Mouse (Mus musculus) liver, embryonic 14.5 days (tissue): ENCODE data around the gene Sh3bp2. TPM values are rescaled to one million over a fixed set of nuclear protein-coding genes. Genes with fewer than 3 reads are reported as not detected.
"Not testable (repeated sequence)": the region's sequence is repeated elsewhere in the genome, so short reads cannot be mapped to it uniquely, and the experiment has no call there.

Experiments
- ATAC-seq: fragments of 200-750 bp; cut with Nextera tagmentation; 2 replicates; pipeline ENCODE4 v1.8.0; 2017; ENCODE audit warnings: moderate number of reproducible peaks, mild to moderate bottlenecking, moderate library complexity; ENCODE audit not compliant: insufficient read depth
- DNase-seq, 3 experiments: peaks; one replicate each; pipeline ENCODE4 v3.0.0-alpha.2; 2012 to 2013; ENCODE audit warnings: low read depth in 3 of 3, low spot score in 3 of 3
- H3K27ac ChIP-seq: fragments of 300-500 bp; sonication (generic); 2 replicates; pipeline ENCODE4 v1.5.1; 2014; ENCODE audit warnings: moderate library complexity, mild to moderate bottlenecking, control low read depth, inconsistent platforms
- H3K27me3 ChIP-seq: fragments of 300-500 bp; sonication (generic); 2 replicates; pipeline ENCODE4 v1.6.1; 2014; ENCODE audit warnings: mild to moderate bottlenecking, low read length, moderate library complexity; ENCODE audit not compliant: control insufficient read depth, insufficient read depth
- H3K36me3 ChIP-seq: fragments of 300-500 bp; sonication (generic); replicated peaks from 2 replicates; pipeline ENCODE4 v1.6.1; 2014; ENCODE audit warnings: low read depth; ENCODE audit not compliant: control insufficient read depth, insufficient read depth
- H3K4me1 ChIP-seq, 2 experiments: fragments of 200-500 bp in 1 of 2; fragments of 300-500 bp in 1 of 2; sonication (generic) in 1 of 2; replicated peaks; 2 replicates each; pipeline ENCODE4 v1.6.1; 2012 to 2014; ENCODE audit warnings: antibody characterized with exemption in 1 of 2, inconsistent platforms in 1 of 2, low read length in 1 of 2; ENCODE audit not compliant: control insufficient read depth in 2 of 2, insufficient read depth in 2 of 2
- H3K4me2 ChIP-seq: fragments of 300-500 bp; sonication (generic); 2 replicates; pipeline ENCODE4 v1.6.1; 2014; ENCODE audit warnings: low read depth, mild to moderate bottlenecking, control low read depth, moderate library complexity
- H3K4me3 ChIP-seq, 2 experiments: fragments of 200-500 bp in 1 of 2; fragments of 300-500 bp in 1 of 2; sonication (generic) in 1 of 2; 2 replicates each; pipeline ENCODE4 v1.5.1; 2012 to 2014; ENCODE audit warnings: low read depth in 2 of 2, low read length in 2 of 2, mild to moderate bottlenecking in 2 of 2, control low read depth in 1 of 2, inconsistent platforms in 1 of 2, moderate library complexity in 1 of 2; ENCODE audit not compliant: insufficient read depth in 1 of 2
- H3K9ac ChIP-seq: fragments of 300-500 bp; sonication (generic); replicated peaks from 2 replicates; pipeline ENCODE4 v1.6.1; 2014; ENCODE audit warnings: mild to moderate bottlenecking, control low read depth, moderate library complexity
- H3K9me3 ChIP-seq: fragments of 300-500 bp; sonication (generic); 2 replicates; pipeline ENCODE4 v1.6.1; 2016; ENCODE audit warnings: low read length, mixed read lengths; ENCODE audit not compliant: control insufficient read depth
- CTCF ChIP-seq: IDR thresholded peaks from 2 replicates; pipeline ENCODE4 v1.5.1; 2016; ENCODE audit warnings: antibody characterized with exemption, low read depth, control low read depth
- EP300 ChIP-seq: IDR thresholded peaks from 2 replicates; pipeline ENCODE4 v1.6.1; 2016; ENCODE audit warnings: antibody characterized with exemption, low read depth
- WGBS: fragments of 180-500 bp; shearing (Covaris S2); extraction: QIAGEN DNeasy Blood & Tissue Kit; methylation state at CpG from one replicate; pipeline ENCODE4 v1.1.7; 2014; ENCODE audit not compliant: insufficient replicate concordance; 5-methylcytosine and 5-hydroxymethylcytosine counted together
- polyA plus RNA-seq, 2 experiments: library from polyadenylated mRNA; depleted of rRNA in 1 of 2; stranded (reverse) in 1 of 2; unstranded in 1 of 2; fragments of >200 nt; fragmentation: Nextera tagmentation in 1 of 2; extraction: Ambion mirVana in 1 of 2; gene quantifications; 2 replicates each; pipeline versions ENCODE4 v1.2.1 to v1.2.3; 2012 to 2014

Gene Sh3bp2
- polyA plus RNA-seq, 2 experiments = 4.9 to 5.2 TPM

DNA sequence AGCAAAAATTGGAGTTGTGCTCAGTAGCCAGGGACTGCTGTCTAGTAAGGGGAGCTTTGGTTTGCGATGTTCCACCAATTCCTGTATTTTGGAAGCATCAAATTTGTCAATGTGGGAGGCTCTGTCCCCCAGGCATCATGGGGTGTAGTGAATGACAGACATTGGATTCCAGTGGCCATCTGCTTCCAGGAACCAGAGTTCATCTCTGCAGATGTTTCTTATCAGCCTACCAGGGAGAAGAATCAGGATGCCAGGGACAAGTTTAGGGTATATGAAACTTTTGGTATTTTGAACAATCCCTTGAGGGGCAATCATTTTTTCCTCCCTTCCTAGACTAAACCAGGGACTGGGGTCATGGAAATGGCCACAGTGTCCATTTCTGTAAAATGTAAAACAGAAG lies 38.2 kb downstream of the Sh3bp2 start:
- peaks cover 11% of the 10 kb centered on the region for H3K36me3 ChIP-seq
- H3K4me1 ChIP-seq = peaks cover 32 to 33% of the 10 kb centered on the region in 2 experiments
- H3K27me3 ChIP-seq = no peaks in the 10 kb centered on the region
- H3K9me3 ChIP-seq = no peaks in the 10 kb centered on the region
- no peak overlapping the region for H3K9ac ChIP-seq
- no peak overlapping the region for H3K4me3 ChIP-seq
- ATAC-seq = peak; percentile 54; the same call in 1 of the 2 replicates
- DNase-seq = no peak
- no peak overlapping the region for H3K4me2 ChIP-seq
- TF ChIP-seq EP300 (no peak), CTCF (no peak)
- H3K27ac ChIP-seq = peak overlapping the region; percentile 66
- 93% methylated on average over 1 of the region's 1 CpGs for WGBS

DNA sequence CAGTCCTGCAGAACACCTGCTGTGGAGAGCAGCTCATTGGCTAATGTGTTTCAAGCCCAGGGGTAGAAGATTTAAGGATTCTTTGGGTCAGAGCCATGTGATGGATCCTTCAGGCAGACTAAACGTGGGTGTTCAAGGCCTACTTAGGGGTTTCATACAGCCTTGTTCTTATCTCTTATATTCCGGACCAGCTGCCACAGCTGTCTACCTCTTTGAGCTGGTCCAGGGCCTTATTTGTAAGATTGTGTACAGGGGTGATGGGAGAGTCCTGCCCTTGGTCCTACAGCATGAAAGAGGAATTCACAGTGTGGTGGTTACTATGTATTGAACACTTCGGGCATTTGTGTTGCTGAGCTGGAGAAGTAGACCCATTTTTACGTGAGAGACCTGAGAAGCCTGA lies 38.7 kb downstream of the Sh3bp2 start:
- H3K4me1 ChIP-seq = peaks cover 32 to 33% of the 10 kb centered on the region in 2 experiments
- TF ChIP-seq EP300 (peak; percentile 37; the same call in 1 of the 2 replicates), CTCF (no peak)
- H3K27me3 ChIP-seq = no peaks in the 10 kb centered on the region
- 0 out of 2 replicates have a peak overlapping the region, but pooled peaks have one; percentile 2 for H3K9ac ChIP-seq
- no peak for DNase-seq
- no peak overlapping the region for H3K4me3 ChIP-seq
- H3K36me3 ChIP-seq = peaks cover 9% of the 10 kb centered on the region
- H3K4me2 ChIP-seq = no peak overlapping the region; the same call in 1 of the 2 replicates
- 47% methylated on average over 4 of the region's 4 CpGs for WGBS
- ATAC-seq = peak; percentile 75; the same call in 1 of the 2 replicates
- peak overlapping the region; percentile 66 for H3K27ac ChIP-seq
- H3K9me3 ChIP-seq = no peaks in the 10 kb centered on the region

DNA sequence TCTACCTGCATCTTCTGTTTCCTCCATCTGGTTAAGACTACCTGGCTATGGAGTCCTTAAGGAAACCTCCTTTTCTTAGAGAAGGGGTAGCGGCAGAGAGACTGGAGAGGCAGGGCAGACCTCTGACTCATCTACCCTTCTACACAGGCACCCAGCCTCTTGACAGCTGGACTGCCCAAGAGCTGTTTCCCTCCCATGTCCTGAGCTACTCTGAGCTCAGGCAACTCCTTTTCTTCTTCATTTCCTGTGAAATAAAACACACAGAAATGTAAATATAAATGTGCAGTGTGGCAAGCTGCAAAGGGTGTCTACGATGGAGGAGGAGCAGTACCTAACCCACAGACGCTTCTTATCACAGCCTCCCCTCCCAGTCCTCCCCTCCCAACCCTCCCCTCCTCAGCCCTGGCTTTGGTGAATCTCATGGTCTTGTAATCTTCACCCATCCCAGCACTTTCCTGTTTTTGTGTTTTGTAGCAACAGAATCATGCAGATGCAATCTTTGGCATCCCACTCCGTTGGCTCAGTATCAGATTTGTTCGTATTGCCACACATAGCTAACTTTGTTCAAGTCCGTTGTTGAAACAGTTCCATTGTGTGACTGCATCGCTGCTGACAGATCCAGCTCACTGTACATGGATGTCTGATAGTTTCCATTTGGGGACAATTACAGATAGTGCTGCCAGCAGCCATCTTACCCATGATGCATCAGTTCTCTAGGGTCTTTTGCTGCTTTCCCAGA lies 40.1 kb downstream of the Sh3bp2 start:
- peak overlapping the region; percentile 46 for H3K9ac ChIP-seq
- H3K4me3 ChIP-seq = no peak overlapping the region
- 20% methylated on average over 7 of the region's 7 CpGs for WGBS
- TF ChIP-seq CTCF (no peak), EP300 (no peak)
- DNase-seq = peak in 1 of 3 experiments; percentile 45
- H3K27me3 ChIP-seq = no peaks in the 10 kb centered on the region
- no peaks in the 10 kb centered on the region for H3K9me3 ChIP-seq
- peak overlapping the region; percentile 51 for H3K4me2 ChIP-seq
- peak overlapping the region; percentile 74 for H3K27ac ChIP-seq
- peaks cover 3% of the 10 kb centered on the region for H3K36me3 ChIP-seq
- ATAC-seq = peak; percentile 83
- peaks cover 37% of the 10 kb centered on the region in 2 experiments for H3K4me1 ChIP-seq

DNA sequence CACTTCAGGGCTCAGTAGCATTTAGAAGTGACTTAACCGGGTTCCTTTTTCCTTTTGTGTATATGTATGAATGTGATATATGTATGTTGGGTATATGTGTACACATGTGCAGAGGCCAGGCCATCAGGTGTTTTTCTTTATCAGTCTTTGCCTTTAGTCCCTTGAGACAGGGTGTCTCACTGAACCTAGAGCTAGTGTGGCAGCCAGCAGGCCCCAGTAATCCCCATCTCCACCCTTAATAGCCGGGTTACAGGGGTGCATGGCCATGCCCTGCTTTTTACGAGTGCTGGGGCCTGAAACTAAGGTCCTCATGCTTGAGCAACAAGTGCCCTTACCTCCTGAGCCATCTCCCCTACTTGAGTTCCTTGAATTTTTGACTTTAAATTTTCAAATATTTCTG lies 45.9 kb downstream of the Sh3bp2 start:
- WGBS = 47% methylated on average over 3 of the region's 3 CpGs
- H3K9ac ChIP-seq = peak overlapping the region; percentile 47
- H3K9me3 ChIP-seq = no peaks in the 10 kb centered on the region
- H3K27me3 ChIP-seq = no peaks in the 10 kb centered on the region
- ATAC-seq = no peak
- H3K36me3 ChIP-seq = no peaks in the 10 kb centered on the region; the same call in 1 of the 2 replicates
- H3K4me3 ChIP-seq = no peak overlapping the region
- peaks cover 32 to 34% of the 10 kb centered on the region in 2 experiments for H3K4me1 ChIP-seq
- TF ChIP-seq CTCF (no peak), EP300 (0 out of 2 replicates have a peak, but pooled peaks have one; percentile 25)
- peak overlapping the region; percentile 52 for H3K4me2 ChIP-seq
- H3K27ac ChIP-seq = peak overlapping the region; percentile 92
- no peak for DNase-seq

DNA sequence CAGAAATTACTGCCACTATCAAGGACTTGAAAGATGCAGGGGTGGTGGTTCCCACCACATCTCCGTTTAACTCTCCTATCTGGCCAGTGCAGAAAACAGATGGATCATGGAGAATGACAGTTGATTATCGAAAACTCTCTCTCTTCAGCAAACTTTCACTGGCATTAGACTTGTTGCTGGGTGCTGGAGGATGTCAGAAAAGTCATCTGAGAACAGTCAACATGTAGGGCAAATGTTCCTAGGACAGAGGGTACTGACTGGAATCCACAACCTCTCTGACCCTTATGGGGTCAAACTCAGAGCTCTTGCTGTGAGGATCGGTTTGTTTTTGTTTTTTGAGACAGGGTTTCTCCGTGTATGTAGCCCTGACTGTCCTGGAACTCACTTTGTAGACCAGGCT lies 46.9 kb downstream of the Sh3bp2 start:
- TF ChIP-seq EP300 = peak; percentile 56
- not testable (repeated sequence) for H3K9me3 ChIP-seq, H3K36me3 ChIP-seq, ATAC-seq, H3K27me3 ChIP-seq
- peak overlapping the region; percentile 88 for H3K4me2 ChIP-seq
- H3K4me1 ChIP-seq = peaks cover 41 to 42% of the 10 kb centered on the region in 2 experiments
- peak; percentile 55 to 60 (median 55) for DNase-seq
- H3K4me3 ChIP-seq = peak overlapping the region; percentile 89 to 93
- peak overlapping the region; percentile 99 for H3K27ac ChIP-seq
- peak overlapping the region; percentile 89 for H3K9ac ChIP-seq
- 17% methylated on average over 4 of the region's 4 CpGs for WGBS
